Mouse (Mus musculus) neutrophil, adult 5-6 weeks (primary cell): ENCODE measurements at regions not wholly inside any gene's neighbourhood (a gene's known extent, or its start where the extent isn't known, plus 50 kb on each side); places are given as distances from the start of the nearest gene placed in this dataset.

Experiments used
- ATAC-seq: fragments of 151-379, 151-347 bp; 2 replicates; pipeline ENCODE4 v1.8.0; 2017; ENCODE audit warnings: mild to moderate bottlenecking, moderate TSS enrichment; ENCODE audit not compliant: insufficient number of reproducible peaks, poor library complexity, low FRiP score, severe bottlenecking; ENCODE audit errors: extremely low read depth

DNA sequence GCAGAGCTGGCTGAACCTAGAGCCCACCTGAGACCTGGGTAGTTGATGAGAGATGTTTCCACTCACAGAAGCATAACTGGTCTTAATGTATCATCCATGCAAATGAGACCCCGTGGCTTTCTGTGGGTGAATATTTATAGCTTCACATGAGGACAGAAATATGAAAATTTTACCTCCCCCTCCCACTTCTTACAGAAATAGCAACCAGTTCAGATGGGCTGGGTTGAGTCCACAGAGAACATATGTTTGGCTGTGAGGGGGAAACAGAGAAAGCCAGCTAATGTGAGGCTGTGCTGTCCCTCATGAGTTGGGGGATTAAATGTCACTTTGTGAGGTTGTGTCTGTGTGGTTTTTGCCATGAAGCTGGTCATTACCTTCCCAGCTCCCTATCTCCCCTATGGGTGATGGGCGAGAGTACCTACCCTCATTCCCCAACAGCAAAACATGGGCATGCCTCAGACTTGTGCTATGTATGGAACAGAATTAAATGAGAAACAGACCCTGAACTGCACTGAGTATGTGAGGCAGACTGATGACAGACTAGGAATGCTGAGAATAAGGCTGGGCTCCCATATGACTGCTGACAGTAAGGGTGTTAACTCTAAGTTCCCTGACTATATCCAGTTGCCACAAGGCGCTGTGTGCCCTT lies 178.7 kb upstream of the 1810046K07Rik start:
- no peak for ATAC-seq

DNA sequence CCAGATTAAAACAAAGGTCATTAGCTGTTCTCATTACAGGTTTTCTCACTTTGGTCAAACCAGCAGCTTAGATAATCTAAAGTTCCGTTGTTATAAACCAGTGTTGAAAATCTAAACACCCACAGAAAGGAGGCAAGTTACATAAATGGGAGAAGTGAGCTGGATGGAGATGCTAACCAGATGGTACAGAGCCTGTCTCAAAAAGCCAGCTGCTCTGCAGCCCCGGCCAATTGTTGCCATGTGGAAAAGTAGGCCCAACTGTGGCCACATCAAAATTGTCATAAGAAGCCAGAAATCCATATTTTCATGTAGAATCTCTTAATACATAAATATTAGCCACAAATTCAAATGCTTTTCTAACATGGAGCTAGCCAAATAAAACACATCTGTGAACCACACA lies 188.9 kb upstream of the 1810046K07Rik start:
- ATAC-seq, result no peak

DNA sequence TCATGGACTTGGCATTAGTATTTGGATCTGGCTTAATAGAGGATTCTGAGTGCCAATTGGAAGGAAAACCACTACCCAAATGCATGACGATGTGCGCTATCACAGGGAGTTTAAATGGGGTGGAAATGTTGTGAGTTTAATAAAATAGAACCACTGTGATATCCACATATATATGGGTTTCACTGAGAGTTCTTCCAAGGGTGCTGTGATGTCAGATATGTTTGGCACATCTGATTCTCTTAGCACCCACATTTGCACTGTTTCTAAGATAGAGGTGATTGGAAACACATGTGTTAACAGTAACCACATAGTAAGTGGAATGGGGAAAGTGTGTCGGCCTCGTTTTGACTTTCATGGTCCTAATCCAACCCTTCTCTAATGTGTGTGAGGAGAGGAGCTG lies 189.7 kb upstream of the 1810046K07Rik start:
- no peak for ATAC-seq

DNA sequence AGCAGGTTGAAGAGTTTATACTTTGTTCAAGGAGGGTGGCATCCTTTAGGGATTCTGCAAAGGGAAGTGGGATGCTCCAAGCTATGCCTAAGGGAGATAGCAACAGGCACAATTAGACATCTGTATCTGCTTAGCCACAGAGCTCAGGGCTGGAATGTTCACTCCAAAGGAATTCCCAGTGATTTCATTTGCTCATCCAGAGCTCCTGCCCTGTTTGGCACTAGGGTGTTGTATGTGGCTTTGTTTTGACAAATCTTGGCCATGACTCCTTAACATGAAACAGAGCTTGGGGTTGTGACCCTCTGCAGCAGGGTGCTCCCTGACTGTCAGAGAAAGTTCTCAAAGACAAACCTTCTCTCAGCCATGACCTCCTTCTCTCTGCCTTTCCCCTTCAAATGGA lies 194.8 kb upstream of the 1810046K07Rik start:
- no peak for ATAC-seq

DNA sequence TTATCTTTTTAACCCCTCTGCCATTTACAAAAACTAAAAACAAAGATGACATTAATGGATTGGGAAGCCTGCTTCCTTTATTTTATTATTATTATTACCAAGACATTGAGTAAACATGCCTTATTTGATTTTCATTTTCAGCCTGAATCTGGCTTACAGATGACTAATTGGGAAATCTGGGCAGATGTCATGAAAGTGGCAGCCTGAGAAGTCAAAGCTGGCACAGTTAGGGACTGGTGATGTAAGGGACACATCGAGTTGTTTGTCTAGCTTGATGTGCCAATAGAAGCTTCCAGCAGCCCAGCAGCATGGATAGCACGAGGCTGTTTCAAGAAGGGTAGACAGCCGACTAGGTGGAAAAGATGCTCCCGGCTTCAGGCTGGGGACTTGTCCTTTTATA lies 197.2 kb upstream of the 1810046K07Rik start:
- no peak for ATAC-seq

DNA sequence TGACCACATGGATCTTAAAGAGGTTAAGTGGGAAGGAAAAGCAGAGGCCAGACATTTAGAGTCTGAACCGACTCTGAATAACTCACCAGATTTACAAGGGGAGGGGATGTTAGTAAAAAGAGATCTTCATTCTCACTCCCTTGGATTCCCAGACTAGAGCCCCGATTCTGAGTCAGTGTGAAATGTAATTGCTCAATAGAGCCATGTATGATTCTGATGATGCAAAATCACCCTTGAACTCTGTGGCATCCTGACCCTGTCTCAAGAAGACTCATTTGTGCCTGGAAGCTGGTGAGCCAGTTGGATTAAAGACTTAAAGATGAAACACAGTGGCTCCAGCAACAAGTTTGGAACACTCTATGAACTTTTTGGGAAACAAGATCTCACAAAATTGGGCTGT lies 210.2 kb upstream of the 1810046K07Rik start:
- ATAC-seq, result no peak

DNA sequence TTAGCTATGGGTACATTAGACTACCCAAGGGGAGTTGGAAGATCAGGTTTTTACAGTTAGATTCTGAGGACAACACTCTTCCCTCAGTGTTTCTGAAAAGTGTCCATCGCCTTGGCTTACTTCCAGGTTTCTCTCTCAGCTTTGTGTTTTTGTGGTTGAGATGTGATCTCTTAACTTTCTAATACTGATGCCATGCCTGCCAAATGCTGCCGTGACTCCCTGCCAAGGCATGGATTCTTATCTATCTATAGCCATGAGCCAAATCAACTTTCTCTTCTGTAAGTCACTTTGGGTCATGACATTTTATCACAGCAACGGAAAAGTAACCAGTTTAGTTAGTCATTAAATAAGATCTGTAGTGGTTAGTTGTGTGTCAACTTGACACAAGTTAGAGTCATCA lies 213.2 kb upstream of the 1810046K07Rik start:
- ATAC-seq, result no peak

DNA sequence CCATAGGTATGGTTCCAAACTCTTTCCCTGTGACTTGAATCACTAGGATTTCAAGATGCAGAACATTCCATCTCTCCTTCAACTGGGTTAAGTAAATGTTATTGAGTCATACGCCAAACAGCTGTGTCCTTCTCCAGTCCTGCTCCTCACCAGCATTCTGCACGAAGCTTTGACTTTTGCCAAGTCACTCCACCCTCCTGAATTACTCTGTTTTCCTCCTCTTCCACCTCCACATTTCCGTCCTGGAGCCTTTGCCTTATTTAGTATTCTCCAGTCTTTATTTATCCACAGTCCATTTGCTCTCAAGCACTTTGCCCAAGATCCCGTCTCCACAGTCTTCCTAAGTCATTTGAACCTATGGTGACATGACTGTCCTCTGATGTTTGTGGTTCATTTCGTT lies 193.1 kb upstream of the Arhgap20 start:
- ATAC-seq, result no peak

DNA sequence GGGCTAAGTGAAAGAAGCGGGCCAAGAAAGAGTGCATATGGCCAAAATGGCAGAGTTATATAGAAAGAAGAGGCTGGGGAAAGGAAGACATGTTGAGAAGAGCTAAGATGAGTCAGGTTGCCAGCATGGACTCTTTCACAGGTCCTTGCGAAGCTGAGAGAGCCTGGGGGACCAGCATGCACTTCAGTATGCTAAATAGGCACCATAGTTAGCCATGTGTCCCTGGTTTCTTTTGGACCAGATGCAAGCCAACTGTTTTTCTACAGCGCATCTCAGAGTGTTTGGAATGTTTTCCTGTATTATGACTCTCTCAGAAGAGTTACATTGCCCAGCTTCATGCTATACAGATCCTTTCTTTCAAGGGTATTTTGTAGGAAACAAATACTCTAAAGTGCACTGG lies 183.5 kb upstream of the Arhgap20 start:
- ATAC-seq, result no peak

DNA sequence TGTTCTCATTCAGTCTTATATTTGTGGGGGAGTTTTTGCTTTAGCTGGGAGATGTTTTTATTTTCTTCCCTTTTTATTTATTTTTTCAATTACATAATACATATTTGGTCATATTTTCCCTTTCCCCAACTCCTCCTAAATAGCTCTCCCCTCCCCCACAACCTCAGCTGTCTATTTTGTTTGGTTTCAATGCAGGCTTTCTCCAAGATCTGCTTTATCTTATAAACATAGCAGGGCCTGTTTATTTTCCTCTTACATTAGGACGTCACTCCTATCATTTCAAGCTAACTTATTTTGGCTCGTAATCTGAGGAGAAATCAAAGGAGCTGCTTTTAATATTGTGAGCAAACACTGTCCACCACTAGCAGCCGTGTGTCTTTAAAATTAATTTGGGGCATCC lies 171.4 kb upstream of the Arhgap20 start:
- ATAC-seq, result no peak

DNA sequence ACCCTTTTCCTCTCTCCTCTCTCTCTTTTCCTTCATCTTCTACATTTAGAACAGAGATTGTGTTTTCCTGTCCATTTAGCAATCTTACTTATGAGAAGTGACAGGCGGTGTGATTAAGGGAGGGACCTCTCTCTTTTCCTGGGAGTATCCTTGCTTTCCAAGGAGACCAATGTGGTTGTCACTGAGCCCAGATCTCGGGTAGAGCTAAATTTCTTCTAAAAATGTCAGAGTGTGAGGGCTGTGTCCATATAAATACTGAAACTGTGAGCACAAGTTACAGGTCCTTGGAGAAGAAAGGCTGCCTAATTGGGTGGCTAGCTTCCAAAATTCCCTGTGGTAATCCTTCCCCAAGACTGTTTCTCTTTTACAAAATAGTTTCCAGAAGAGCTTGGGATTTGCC lies 166.4 kb upstream of the Arhgap20 start:
- no peak for ATAC-seq

DNA sequence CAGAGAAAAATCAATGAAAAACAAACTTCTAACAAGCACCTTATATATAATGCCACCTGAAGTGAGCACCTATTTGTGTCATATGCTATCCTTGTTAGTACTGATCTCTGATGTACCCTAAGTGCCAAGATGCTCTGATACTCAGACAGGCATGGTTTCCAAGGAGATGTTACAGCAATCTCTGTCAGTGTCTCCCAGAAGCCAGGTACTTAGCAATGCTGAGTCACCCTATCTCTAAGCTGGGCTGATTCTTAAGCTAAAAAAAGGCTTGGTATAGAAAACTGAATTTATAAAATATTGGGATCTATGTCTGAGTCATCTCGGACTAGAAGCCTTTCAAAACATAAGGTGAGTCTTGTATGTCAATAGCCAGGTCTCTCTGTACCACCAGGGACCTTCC lies 157.0 kb upstream of the Arhgap20 start:
- no peak for ATAC-seq

DNA sequence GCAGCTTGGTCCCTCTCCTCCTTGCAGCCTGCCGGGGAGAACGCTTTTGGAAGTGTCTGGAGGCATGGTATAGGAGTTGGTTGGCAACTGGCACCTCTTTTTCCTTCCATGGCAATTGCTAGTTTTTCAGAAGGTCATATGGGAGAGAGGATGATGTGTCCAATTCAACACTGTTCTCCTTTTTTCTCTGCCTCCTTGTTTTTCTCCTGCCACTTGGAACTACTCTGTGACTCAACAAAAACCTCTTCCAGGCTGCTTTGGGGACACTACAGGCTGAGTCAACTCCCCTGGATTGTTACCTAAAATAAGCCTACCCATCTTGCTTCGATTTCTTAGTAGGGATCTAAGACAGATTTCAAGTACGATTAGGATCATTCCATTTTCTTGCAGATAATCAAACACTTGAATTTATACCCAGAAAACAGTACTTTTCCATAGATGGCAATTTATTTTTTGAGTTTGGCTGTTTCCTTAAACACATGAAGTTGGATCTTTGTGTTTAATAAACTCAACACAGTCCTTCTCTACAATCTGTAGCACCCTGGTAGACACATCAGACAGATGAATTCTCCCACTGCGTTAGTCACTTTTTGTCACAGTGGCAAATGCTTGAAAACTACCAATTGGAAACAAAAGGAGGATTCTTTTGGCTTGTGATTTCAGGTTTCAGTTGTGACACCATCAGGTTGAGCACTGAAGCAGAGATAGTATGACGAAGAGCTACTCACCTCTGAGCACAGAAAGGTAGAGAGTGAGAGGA lies 156.3 kb upstream of the Arhgap20 start:
- no peak for ATAC-seq

DNA sequence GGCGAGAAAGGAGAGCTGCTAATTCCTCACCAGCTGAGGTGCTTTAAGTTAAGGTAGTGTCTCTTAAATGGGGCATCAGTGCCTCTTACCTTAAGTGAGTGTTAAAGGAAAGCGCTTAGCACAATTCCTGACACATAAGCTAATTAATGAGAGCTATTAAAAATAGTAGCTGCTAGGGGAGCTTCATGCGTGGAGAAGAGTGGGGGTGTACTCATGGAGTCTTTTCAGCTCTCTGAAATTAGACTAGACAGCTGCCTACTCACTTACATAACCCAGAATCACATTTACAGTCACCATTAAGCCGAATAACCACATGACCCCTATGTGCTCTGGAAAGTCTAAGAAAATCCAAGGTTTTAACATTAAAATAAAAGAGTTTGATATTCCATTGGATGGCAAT lies 139.0 kb upstream of the Arhgap20 start:
- no peak for ATAC-seq

DNA sequence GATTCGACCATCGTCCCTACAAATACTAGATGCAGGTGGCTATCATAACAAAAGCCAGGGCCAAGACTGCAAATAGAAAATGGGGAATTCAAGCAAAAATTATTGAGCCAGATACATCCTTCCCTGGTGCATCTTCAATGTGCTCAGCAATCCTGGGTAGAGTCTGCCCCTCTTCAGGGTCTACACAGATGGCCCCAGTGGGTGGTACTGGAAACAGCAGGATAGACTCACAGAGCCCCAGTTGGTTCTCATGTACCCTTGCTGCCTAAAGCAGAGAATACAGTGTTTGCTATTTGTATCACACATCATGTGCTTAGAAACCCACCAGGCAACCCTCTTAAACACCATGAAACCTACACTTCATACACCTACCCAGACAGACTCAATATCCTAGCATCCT lies 129.0 kb upstream of the Arhgap20 start:
- no peak for ATAC-seq

DNA sequence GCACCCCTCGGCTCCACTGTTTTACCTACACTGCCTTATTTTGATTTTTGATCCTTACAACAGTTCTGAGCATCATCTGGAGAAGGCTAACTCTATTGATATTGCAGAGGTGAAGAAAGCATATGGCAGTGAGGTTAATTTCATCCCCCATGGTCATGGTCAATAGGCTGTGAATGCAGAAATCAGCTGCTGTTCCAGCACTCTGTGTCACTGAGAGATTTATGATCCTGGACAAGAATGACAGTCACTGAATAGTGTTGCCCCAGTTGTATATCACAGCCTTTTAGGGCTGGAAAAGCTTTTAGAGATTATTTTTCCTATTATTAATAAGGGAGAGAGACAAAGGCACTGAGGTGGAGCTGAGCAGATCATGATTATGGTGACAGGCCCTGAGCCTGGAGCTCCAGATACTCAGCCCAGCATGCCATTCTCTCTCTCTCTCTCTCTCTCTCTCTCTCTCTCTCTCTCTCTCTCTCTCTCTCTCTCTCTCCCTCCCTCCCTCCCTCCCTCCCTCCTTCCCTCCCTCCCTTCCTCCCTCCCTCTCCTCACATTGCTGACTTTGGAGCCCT lies 128.5 kb upstream of the Arhgap20 start:
- no peak for ATAC-seq

DNA sequence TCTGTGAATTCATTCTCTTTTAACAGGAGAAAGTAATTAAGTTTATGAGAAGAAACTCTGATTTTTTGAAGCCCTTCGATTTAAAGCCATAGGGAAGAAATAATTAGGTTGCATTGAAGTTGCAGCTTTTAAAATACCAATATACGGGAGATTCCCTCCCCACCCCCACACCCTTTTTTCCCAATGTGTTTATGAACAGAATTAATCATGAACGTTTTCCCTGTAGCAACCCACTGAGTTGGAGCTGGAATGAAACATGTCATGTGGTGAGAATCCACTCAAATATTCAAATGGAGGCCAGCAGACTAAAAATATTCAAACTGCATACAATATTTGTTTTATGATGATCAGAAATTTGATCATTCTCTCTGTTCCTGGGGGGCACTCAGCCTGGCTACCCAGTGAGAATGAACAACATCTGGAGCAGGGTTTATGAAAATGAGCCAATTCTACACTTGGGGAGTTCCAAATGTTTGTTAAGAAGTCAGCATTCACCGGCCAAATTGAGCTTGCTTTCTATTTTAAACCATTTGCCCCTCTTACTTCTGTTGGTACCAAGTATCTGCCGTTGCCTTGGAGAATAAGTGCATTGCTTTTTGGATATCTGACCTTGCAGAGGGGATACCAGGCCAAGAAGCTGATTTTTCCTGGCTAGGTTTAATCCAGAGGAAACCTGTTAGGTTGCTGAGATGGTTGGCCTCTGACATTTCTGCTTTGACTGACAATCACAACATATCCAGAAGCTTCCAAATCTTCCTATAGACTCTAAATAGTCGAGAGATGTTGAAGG lies 127.8 kb upstream of the Arhgap20 start:
- no peak for ATAC-seq

DNA sequence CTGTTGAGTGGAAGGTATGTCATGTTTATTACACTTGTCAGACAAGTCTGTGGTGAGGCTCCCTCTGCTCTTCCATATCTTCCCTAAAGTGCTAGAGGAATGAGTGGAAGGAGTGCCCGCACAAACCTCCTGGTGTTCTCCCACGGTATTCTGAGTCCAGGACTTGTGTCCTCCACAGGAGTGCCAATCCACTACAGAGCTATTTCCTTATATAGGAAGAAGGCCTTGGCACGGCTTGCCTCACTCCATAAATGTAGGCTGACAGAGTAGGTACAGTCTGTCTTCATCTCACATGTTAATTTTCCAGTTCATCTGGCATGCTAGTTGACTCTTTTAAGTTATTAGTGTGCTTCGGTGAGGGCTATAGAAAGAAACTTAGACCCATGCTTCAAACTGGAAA lies 123.4 kb upstream of the Arhgap20 start:
- no peak for ATAC-seq

DNA sequence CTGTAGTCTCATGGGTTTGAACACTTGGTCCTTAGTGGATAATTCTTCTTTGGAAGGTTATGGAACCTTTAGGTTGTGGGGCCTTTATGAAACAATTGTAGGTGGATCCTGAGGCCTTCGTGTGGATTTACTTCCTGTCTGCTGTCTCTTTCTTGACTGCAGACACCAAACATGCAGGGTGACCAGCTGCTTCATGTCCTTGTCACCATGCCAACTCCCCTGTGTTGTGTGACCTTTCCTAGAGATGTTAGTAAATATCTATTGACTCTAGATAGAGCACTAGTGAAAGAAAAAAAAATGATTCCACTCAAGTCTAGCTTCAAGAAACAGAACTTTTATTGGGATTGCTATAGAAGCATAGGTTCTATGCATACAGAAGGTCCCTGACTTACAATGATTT lies 119.7 kb upstream of the Arhgap20 start:
- ATAC-seq, result no peak
